12 mouse cellular contexts compared by ENCODE assay signal in the genomic region with DNA sequence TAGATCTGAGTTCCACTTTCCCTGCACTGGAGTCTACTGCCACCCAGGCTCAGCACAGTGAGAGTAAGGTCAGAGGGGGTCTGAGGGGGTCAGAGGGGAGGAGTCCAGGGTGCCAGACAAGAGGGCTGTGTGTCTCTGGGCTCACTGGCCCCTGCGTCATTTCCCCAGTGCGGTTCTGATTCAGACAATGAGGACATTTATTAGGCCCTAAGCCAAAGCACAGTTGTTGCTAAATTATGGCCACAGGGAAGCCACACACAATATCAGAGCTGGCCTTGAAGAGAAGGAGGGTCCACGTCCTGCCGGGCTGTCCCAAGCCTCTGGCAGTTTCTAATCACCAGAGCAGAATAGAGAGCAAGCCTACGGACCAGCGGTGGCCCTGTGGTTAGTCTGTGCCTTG. TPM values are rescaled to one million over a fixed set of nuclear protein-coding genes. Genes with fewer than 3 reads are reported as not detected.
DNase-seq lines count a peak whose midpoint lies in the region; ATAC-seq and TF ChIP-seq lines count a peak whose summit lies in the region.
"Had no signal": no experiment of that assay in that cellular context is flagged by ENCODE, and none has a peak within 500 bp of the region (broad histone marks: within the 10 kb centered on the region; RNA-seq: fewer than 3 reads in every experiment).

No protein-coding gene starts in this region.

- H3K27ac ChIP-seq in liver, adult 2 months (replicated peaks; ENCODE audit: insufficient read depth, low read depth, low read length), result 0 out of 2 replicates have a peak overlapping the region, but pooled peaks have one; percentile 3
- H3K27ac ChIP-seq in liver, embryonic 12.5 days, result no peak overlapping the region
- peak overlapping the region; percentile 24; the same call in 1 of the 2 replicates for H3K27ac ChIP-seq in brown adipose tissue, adult 24 weeks (replicated peaks; ENCODE audit: low read depth, low read length)
- no peak overlapping the region for H3K27ac ChIP-seq in thymus, adult 2 months (ENCODE audit: control insufficient read depth, insufficient read depth, low read length)
- H3K27ac ChIP-seq: liver, embryonic 13.5 days had no signal

- H3K4me2 ChIP-seq in liver, embryonic 12.5 days, result no peak overlapping the region
- H3K4me2 ChIP-seq: liver, embryonic 13.5 days had no signal

- no peak overlapping the region for H3K9ac ChIP-seq in liver, adult 2 months (ENCODE audit: low read depth, low read length)
- H3K9ac ChIP-seq in liver, embryonic 12.5 days, result no peak overlapping the region
- H3K9ac ChIP-seq: liver, embryonic 13.5 days had no signal

- no peak for TF ChIP-seq POLR2A in liver, adult 2 months (IDR thresholded peaks at IDR 0.05; ENCODE audit: extremely low read depth, insufficient read depth, low read length)
- no peak for TF ChIP-seq POLR2A in thymus, adult 2 months (IDR thresholded peaks at IDR 0.05; ENCODE audit: control insufficient read depth, extremely low read depth, insufficient read depth, low read length, poor library complexity)

- no peaks in the 10 kb centered on the region for H3K36me3 ChIP-seq in liver, adult 2 months (ENCODE audit: control insufficient read depth, insufficient read depth, low read length)
- no peaks in the 10 kb centered on the region for H3K36me3 ChIP-seq in liver, embryonic 12.5 days
- H3K36me3 ChIP-seq in thymus, adult 2 months (ENCODE audit: control insufficient read depth, insufficient read depth, low read length), result no peaks in the 10 kb centered on the region
- H3K36me3 ChIP-seq: liver, embryonic 13.5 days had no signal

- no peak for TF ChIP-seq CTCF in liver, adult 2 months (IDR thresholded peaks at IDR 0.05; ENCODE audit: low read depth, low read length)
- TF ChIP-seq CTCF in thymus, adult 2 months (IDR thresholded peaks at IDR 0.05; ENCODE audit: borderline replicate concordance, control insufficient read depth, extremely low read depth, insufficient read depth, low read length, poor library complexity), result no peak

- no peak for ATAC-seq in liver, embryonic 12.5 days
- no peak for ATAC-seq in cerebellum, adult (ENCODE audit: insufficient number of reproducible peaks, low FRiP score, low TSS enrichment)

- WGBS in liver, adult 2 months, result 70% methylated on average over 6 of the region's 6 CpGs
- 48% methylated on average over 6 of the region's 6 CpGs for WGBS in liver, embryonic 12.5 days (ENCODE audit: insufficient replicate concordance)
- WGBS in thymus, adult 2 months, result 87% methylated on average over 6 of the region's 6 CpGs

- no peak for DNase-seq in liver, adult 2 months (ENCODE audit: extremely low read depth, low read depth, low spot score)
- peak; percentile 40 for DNase-seq in heart, postnatal 25 days (ENCODE audit: low spot score)
- DNase-seq in lung, postnatal 14 days, result peak; percentile 47
- DNase-seq in thymus, adult 2 months, result no peak
- DNase-seq: liver, embryonic 13.5 days; right cerebral cortex, postnatal 25 days; thymus, postnatal 4 days had no signal

- no peaks in the 10 kb centered on the region for H3K79me2 ChIP-seq in liver, adult 2 months (ENCODE audit: control insufficient read depth, insufficient read depth, low read length)

- H3K9me3 ChIP-seq in liver, embryonic 12.5 days (replicated peaks), result no peaks in the 10 kb centered on the region
- H3K9me3 ChIP-seq: liver, embryonic 13.5 days had no signal

- H3K27me3 ChIP-seq in liver, adult 2 months (ENCODE audit: control insufficient read depth, insufficient read depth, low read length), result 0 out of 2 replicates have a peak, but pooled peaks cover 2% of the 10 kb centered on the region
- no peaks in the 10 kb centered on the region for H3K27me3 ChIP-seq in liver, embryonic 12.5 days (replicated peaks)
- no peaks in the 10 kb centered on the region for H3K27me3 ChIP-seq in thymus, adult 2 months (ENCODE audit: control insufficient read depth, insufficient read depth, low read length)
- H3K27me3 ChIP-seq: liver, embryonic 13.5 days had no signal

- intact Hi-C loops in heart, postnatal 25 days (cut with DNase I), result no loop called here

- H3K4me3 ChIP-seq in liver, adult 2 months (ENCODE audit: insufficient read depth, low read depth, low read length), result no peak overlapping the region
- no peak overlapping the region for H3K4me3 ChIP-seq in liver, embryonic 12.5 days
- H3K4me3 ChIP-seq in brown adipose tissue, adult 24 weeks (ENCODE audit: insufficient read depth, low read depth, low read length), result no peak overlapping the region
- no peak overlapping the region for H3K4me3 ChIP-seq in thymus, adult 2 months (ENCODE audit: control insufficient read depth, insufficient read depth, low read length)
- H3K4me3 ChIP-seq: liver, embryonic 13.5 days had no signal

- H3K4me1 ChIP-seq in liver, adult 2 months (ENCODE audit: control insufficient read depth, insufficient read depth, low read length), result peaks cover 12% of the 10 kb centered on the region; the same call in 1 of the 2 replicates
- H3K4me1 ChIP-seq in liver, embryonic 12.5 days, result peaks cover 19% of the 10 kb centered on the region; the same call in 1 of the 2 replicates
- H3K4me1 ChIP-seq in brown adipose tissue, adult 24 weeks (ENCODE audit: control insufficient read depth, insufficient read depth, insufficient read length, low read length), result peaks cover 14% of the 10 kb centered on the region
- peaks cover 23% of the 10 kb centered on the region for H3K4me1 ChIP-seq in thymus, adult 2 months (replicated peaks; ENCODE audit: control insufficient read depth, insufficient read depth, low read length)

RNA-seq across cellular contexts. Expression of gene Rfx8, which starts 22.3 kb away (rescaled TPM):
- 0.09 TPM in 1 of 2 replicates, not detected in the other for total RNA-seq in liver, adult 2 months (2014; rRNA removed)
- polyA plus RNA-seq in liver, adult 2 months (2012; rRNA removed), result 0.04 TPM in 1 of 2 replicates, not detected in the other
- 0.12 TPM in 2 replicates for polyA plus RNA-seq in liver, embryonic 12.5 days (2016; fragmentation: Nextera tagmentation; extraction: Ambion mirVana)
- not detected in 2 replicates for polyA plus RNA-seq in brown adipose tissue, adult 24 weeks (2012; ENCODE audit: insufficient read depth, insufficient read length, missing spikeins)
- under 1 TPM; 0.34 to 0.36 TPM for total RNA-seq in heart, postnatal 25 days (2021)
- 0.15 and 0.19 TPM in 2 replicates for polyA plus RNA-seq in thymus, adult 2 months (2012; rRNA removed)
- total RNA-seq: gastrocnemius, adult 8-10 months; MEL had no signal

RNA-seq across cellular contexts. Expression of gene Creg2, which starts 47.2 kb away (rescaled TPM):
- not detected in 2 replicates for total RNA-seq in liver, adult 2 months (2014; rRNA removed)
- not detected in 2 replicates for polyA plus RNA-seq in liver, adult 2 months (2012; rRNA removed)
- not detected in 2 replicates for polyA plus RNA-seq in liver, embryonic 12.5 days (2016; fragmentation: Nextera tagmentation; extraction: Ambion mirVana)
- not detected in 2 replicates for polyA plus RNA-seq in brown adipose tissue, adult 24 weeks (2012; ENCODE audit: insufficient read depth, insufficient read length, missing spikeins)
- not detected for total RNA-seq in heart, postnatal 25 days (2021)
- polyA plus RNA-seq in thymus, adult 2 months (2012; rRNA removed), result 0.16 and 0.18 TPM in 2 replicates
- total RNA-seq: MEL had no signal

Comparison
In these comparisons a context has a peak if more than half of its experiments do, and no peak if none do; other contexts are left out.
1. H3K27ac ChIP-seq: peak in liver, adult 2 months (single experiment) and brown adipose tissue, adult 24 weeks (single experiment); none in liver, embryonic 12.5 days (single experiment) and thymus, adult 2 months (single experiment).
2. DNase-seq: peak in heart, postnatal 25 days (single experiment) and lung, postnatal 14 days (single experiment); none in liver, adult 2 months (single experiment) and thymus, adult 2 months (single experiment).